Comparison of ENCODE assay signal across 17 mouse cellular contexts in genomic region chr9:99797066-99797770, GRCm38 (mm10).
DNase-seq lines count a peak whose midpoint lies in the region; ATAC-seq lines count a peak whose summit lies in the region.
"Had no signal": no experiment of that assay in that cellular context is flagged by ENCODE, and none has a peak within 500 bp of the region (broad histone marks: within the 10 kb centered on the region; RNA-seq: fewer than 3 reads in every experiment).

No protein-coding gene starts in this region.

- intact Hi-C loops in left cerebral cortex, postnatal 25 days (cut with DNase I) = no loop called here

- peaks cover 12% of the 10 kb centered on the region for H3K4me1 ChIP-seq in neural tube, embryonic 11.5 days (ENCODE audit: control insufficient read depth, insufficient read depth, low read length)
- H3K4me1 ChIP-seq in neural tube, embryonic 15.5 days = peaks cover 24% of the 10 kb centered on the region
- H3K4me1 ChIP-seq in embryonic facial prominence, embryonic 10.5 days = peaks cover 38% of the 10 kb centered on the region
- H3K4me1 ChIP-seq in hindbrain, embryonic 16.5 days (ENCODE audit: control insufficient read depth, insufficient read depth, low read depth, low read length) = peaks cover 14% of the 10 kb centered on the region
- H3K4me1 ChIP-seq: liver, embryonic 15.5 days had no signal

- H3K9me3 ChIP-seq in neural tube, embryonic 11.5 days (ENCODE audit: control insufficient read depth, low read length) = no peaks in the 10 kb centered on the region
- H3K9me3 ChIP-seq in neural tube, embryonic 15.5 days (replicated peaks) = no peaks in the 10 kb centered on the region
- H3K9me3 ChIP-seq in embryonic facial prominence, embryonic 10.5 days = no peaks in the 10 kb centered on the region
- H3K9me3 ChIP-seq in hindbrain, embryonic 16.5 days (ENCODE audit: control insufficient read depth, low read length) = no peaks in the 10 kb centered on the region
- H3K9me3 ChIP-seq: limb, embryonic 13.5 days; liver, embryonic 15.5 days had no signal

- H3K9ac ChIP-seq in neural tube, embryonic 11.5 days (ENCODE audit: low read length) = no peak overlapping the region
- no peak overlapping the region for H3K9ac ChIP-seq in neural tube, embryonic 15.5 days (replicated peaks)
- H3K9ac ChIP-seq in hindbrain, embryonic 16.5 days (ENCODE audit: low read depth, low read length) = no peak overlapping the region
- H3K9ac ChIP-seq: limb, embryonic 13.5 days; liver, embryonic 15.5 days had no signal

- peak; percentile 42 for DNase-seq in neural tube, embryonic 11.5 days (ENCODE audit: low spot score)
- DNase-seq in embryonic facial prominence, embryonic 10.5 days (ENCODE audit: low spot score) = peak; percentile 12
- DNase-seq in left cerebral cortex, postnatal 25 days (ENCODE audit: low spot score in 2 of 2) = no peak
- no peak for DNase-seq in kidney, postnatal 10 days
- no peak for DNase-seq in lung, postnatal 25 days (ENCODE audit: low spot score)
- DNase-seq: adrenal gland, adult 2 months; cerebellum, adult 2 months; heart, postnatal 36 days; lung, postnatal 14 days; thymus, postnatal 4 days had no signal

- no peaks in the 10 kb centered on the region for H3K27me3 ChIP-seq in neural tube, embryonic 11.5 days (ENCODE audit: control insufficient read depth, insufficient read depth, low read length)
- no peaks in the 10 kb centered on the region; the same call in 1 of the 2 replicates for H3K27me3 ChIP-seq in neural tube, embryonic 15.5 days (replicated peaks)
- peaks cover 39% of the 10 kb centered on the region for H3K27me3 ChIP-seq in embryonic facial prominence, embryonic 10.5 days (replicated peaks; ENCODE audit: low read depth, poor library complexity, severe bottlenecking)
- peaks cover 3% of the 10 kb centered on the region; the same call in 1 of the 2 replicates for H3K27me3 ChIP-seq in hindbrain, embryonic 16.5 days (replicated peaks; ENCODE audit: control insufficient read depth, insufficient read depth, low read length)

- H3K4me2 ChIP-seq in neural tube, embryonic 11.5 days (ENCODE audit: low read depth) = no peak overlapping the region
- no peak overlapping the region for H3K4me2 ChIP-seq in neural tube, embryonic 15.5 days
- H3K4me2 ChIP-seq in hindbrain, embryonic 16.5 days (ENCODE audit: low read length) = peak overlapping the region; percentile 12; the same call in 1 of the 2 replicates
- H3K4me2 ChIP-seq: heart, embryonic 11.5 days; limb, embryonic 13.5 days; liver, embryonic 15.5 days had no signal

- no peak overlapping the region for H3K4me3 ChIP-seq in neural tube, embryonic 11.5 days (ENCODE audit: low read depth, low read length)
- no peak overlapping the region for H3K4me3 ChIP-seq in neural tube, embryonic 15.5 days (replicated peaks)
- no peak overlapping the region for H3K4me3 ChIP-seq in embryonic facial prominence, embryonic 10.5 days
- no peak overlapping the region for H3K4me3 ChIP-seq in hindbrain, embryonic 16.5 days (ENCODE audit: low read length)
- H3K4me3 ChIP-seq: limb, embryonic 13.5 days; liver, embryonic 15.5 days had no signal

- H3K27ac ChIP-seq in neural tube, embryonic 11.5 days (ENCODE audit: low read depth, low read length) = no peak overlapping the region
- H3K27ac ChIP-seq in neural tube, embryonic 15.5 days (replicated peaks) = no peak overlapping the region
- H3K27ac ChIP-seq in embryonic facial prominence, embryonic 10.5 days (replicated peaks) = no peak overlapping the region
- no peak overlapping the region for H3K27ac ChIP-seq in hindbrain, embryonic 16.5 days (ENCODE audit: low read depth, low read length)
- H3K27ac ChIP-seq: kidney, postnatal 0 days; limb, embryonic 13.5 days; liver, embryonic 15.5 days had no signal

- H3K36me3 ChIP-seq in neural tube, embryonic 11.5 days (ENCODE audit: control insufficient read depth, insufficient read depth, low read length) = no peaks in the 10 kb centered on the region
- H3K36me3 ChIP-seq in neural tube, embryonic 15.5 days = no peaks in the 10 kb centered on the region
- no peaks in the 10 kb centered on the region for H3K36me3 ChIP-seq in embryonic facial prominence, embryonic 10.5 days (replicated peaks)
- no peaks in the 10 kb centered on the region for H3K36me3 ChIP-seq in hindbrain, embryonic 16.5 days (ENCODE audit: control insufficient read depth, insufficient read depth, low read length)
- H3K36me3 ChIP-seq: limb, embryonic 13.5 days; liver, embryonic 15.5 days had no signal

- no peak for ATAC-seq in neural tube, embryonic 11.5 days (ENCODE audit: insufficient read depth, low FRiP score, low TSS enrichment)
- no peak for ATAC-seq in neural tube, embryonic 15.5 days (ENCODE audit: low FRiP score)
- no peak for ATAC-seq in hindbrain, embryonic 16.5 days
- ATAC-seq: intestine, embryonic 16.5 days had no signal

- 31% methylated on average over 9 of the region's 9 CpGs for WGBS in neural tube, embryonic 11.5 days
- WGBS in neural tube, embryonic 15.5 days = 20% methylated on average over 9 of the region's 9 CpGs
- 56% methylated on average over 9 of the region's 9 CpGs for WGBS in embryonic facial prominence, embryonic 10.5 days
- WGBS in hindbrain, embryonic 16.5 days = 20% methylated on average over 9 of the region's 9 CpGs

Comparison
In these comparisons a context has a peak if more than half of its experiments do, and no peak if none do; other contexts are left out.
1. DNase-seq: peak in neural tube, embryonic 11.5 days (single experiment) and embryonic facial prominence, embryonic 10.5 days (single experiment); none in left cerebral cortex, postnatal 25 days (0 of 2), kidney, postnatal 10 days (single experiment) and lung, postnatal 25 days (single experiment).